Mouse (Mus musculus) heart, adult 2 months (tissue): ENCODE results near the gene Ikzf3.

Experiments used
- CTCF ChIP-seq: fragments of 200-600 bp; IDR thresholded peaks from 2 replicates; pipeline ENCODE4 v1.8.1; 2022; ENCODE audit warnings: antibody characterized with exemption, mild to moderate bottlenecking, moderate library complexity
- EP300 ChIP-seq: fragments of 200-500 bp; IDR thresholded peaks from 2 replicates; pipeline ENCODE4 v1.6.1; 2011; ENCODE audit warnings: low read depth, low read length, control low read depth; ENCODE audit not compliant: insufficient read depth
- POLR2A ChIP-seq: fragments of 200-500 bp; IDR thresholded peaks from 2 replicates; pipeline ENCODE4 v1.6.1; 2011; ENCODE audit warnings: mild to moderate bottlenecking, low read depth, low read length, control low read depth; ENCODE audit not compliant: insufficient read depth

DNA sequence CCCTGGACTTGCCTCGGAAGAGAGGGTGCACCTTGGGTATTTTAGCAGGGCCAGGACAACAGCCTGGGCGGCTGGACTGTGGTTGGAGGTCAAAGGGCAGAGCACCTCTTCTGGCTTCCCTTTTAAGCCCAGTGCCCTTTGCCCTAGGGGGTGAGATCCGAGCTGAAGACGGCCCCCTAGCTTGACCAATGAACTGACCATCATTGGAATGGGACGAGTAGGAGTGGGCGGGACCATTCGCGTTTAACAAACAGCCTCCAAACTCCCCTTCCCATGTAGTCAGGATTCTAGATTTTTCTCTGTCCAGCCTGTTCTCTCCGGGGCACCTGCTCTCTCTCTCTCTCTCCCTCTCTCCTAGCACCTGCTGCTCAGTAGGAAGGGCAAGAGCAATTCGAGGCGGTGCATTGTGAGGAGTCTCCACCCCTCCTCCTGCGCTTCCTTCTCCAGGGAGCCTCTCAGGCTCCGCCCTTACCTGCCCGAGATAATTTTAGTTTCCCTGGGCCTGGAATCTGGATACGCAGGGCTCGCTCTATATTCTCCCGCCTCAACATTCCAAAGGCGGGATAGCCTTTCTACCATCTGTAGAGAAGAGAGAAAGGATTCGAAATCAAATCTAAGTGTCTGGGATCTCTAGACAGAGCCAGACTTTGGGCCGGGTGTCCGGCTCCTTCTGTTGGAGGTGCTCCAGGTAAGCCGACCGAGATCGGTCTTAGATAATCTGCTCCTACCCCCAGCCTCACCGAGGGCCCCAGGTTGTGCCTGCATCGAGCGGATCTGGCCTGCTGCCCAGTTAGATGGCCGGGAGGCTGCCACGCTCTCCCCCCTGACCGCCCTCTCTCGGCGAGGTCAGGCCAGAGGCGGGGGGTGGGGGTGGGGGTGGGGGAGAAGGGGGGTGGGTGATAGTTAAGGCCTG, 99.0 kb downstream of the Ikzf3 start:
- no peak for TF ChIP-seq EP300
- no peak for TF ChIP-seq CTCF
- TF ChIP-seq POLR2A = no peak
